Comparison of ENCODE assay signal across 19 mouse cellular contexts in the genomic region with DNA sequence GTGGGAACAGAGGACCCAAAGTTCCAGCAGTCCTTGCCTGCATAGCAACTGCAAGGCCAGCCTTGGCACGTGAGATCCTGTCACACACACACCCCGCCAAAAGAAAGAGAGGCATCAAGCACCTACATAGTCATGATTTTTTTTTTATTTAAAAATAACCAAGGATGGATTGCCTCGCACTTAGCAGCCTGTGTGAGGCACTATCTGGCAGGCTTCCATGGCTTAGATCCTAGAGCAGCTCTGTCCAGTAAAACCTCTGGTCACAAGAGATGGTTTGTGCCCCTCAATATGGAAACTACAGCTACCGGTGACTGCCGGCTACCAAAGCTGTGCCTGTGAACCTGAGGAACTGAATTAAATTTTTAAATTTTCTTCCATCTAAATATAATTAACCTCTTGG.
A peak's percentile ranks its signal among the peaks of the same experiment; 100 is the strongest.
DNase-seq lines count a peak whose midpoint lies in the region; ATAC-seq and TF ChIP-seq lines count a peak whose summit lies in the region.
"Had no signal": no experiment of that assay in that cellular context is flagged by ENCODE, and none has a peak within 500 bp of the region (broad histone marks: within the 10 kb centered on the region; RNA-seq: fewer than 3 reads in every experiment).

No protein-coding gene starts in this region.

- H3K4me1 ChIP-seq in heart, postnatal 0 days (ENCODE audit: control insufficient read depth, insufficient read depth), result no peaks in the 10 kb centered on the region
- H3K4me1 ChIP-seq in limb, embryonic 13.5 days, result 0 out of 2 replicates have a peak, but pooled peaks cover 5% of the 10 kb centered on the region
- H3K4me1 ChIP-seq in limb, embryonic 10.5 days, result no peaks in the 10 kb centered on the region
- H3K4me1 ChIP-seq in limb, embryonic 14.5 days (ENCODE audit: control insufficient read depth, insufficient read depth, low read length), result no peaks in the 10 kb centered on the region
- H3K4me1 ChIP-seq: embryonic facial prominence, embryonic 15.5 days; heart, embryonic 10.5 days had no signal

- no peaks in the 10 kb centered on the region for H3K36me3 ChIP-seq in heart, postnatal 0 days (replicated peaks; ENCODE audit: control insufficient read depth, insufficient read depth, low read length)
- no peaks in the 10 kb centered on the region for H3K36me3 ChIP-seq in limb, embryonic 13.5 days
- no peaks in the 10 kb centered on the region for H3K36me3 ChIP-seq in limb, embryonic 10.5 days
- H3K36me3 ChIP-seq in limb, embryonic 14.5 days (ENCODE audit: control insufficient read depth, insufficient read depth, low read length), result no peaks in the 10 kb centered on the region
- H3K36me3 ChIP-seq: embryonic facial prominence, embryonic 15.5 days; forebrain, embryonic 10.5 days; heart, embryonic 10.5 days; hindbrain, embryonic 13.5 days had no signal

- DNase-seq in frontal cortex, adult 2 months (ENCODE audit: extremely low spot score in 1 of 2, low spot score in 1 of 2), result no peak
- DNase-seq in heart, postnatal 0 days (ENCODE audit: low spot score), result peak; percentile 28
- no peak for DNase-seq in heart, postnatal 25 days (ENCODE audit: low spot score)
- DNase-seq in limb, embryonic 10.5 days (ENCODE audit: low spot score), result no peak
- DNase-seq in limb, embryonic 14.5 days (ENCODE audit: low spot score), result peak; percentile 31
- no peak for DNase-seq in frontal cortex, postnatal 14 days (ENCODE audit: low spot score in 2 of 2)
- DNase-seq: adrenal gland, postnatal 14 days; cerebellum, adult 18-20 months; embryo, embryonic 11 days; gastrocnemius, postnatal 14 days; kidney, adult 2 months had no signal

- no peaks in the 10 kb centered on the region for H3K27me3 ChIP-seq in heart, postnatal 0 days (ENCODE audit: control insufficient read depth, insufficient read depth, low read length)
- H3K27me3 ChIP-seq in limb, embryonic 13.5 days, result no peaks in the 10 kb centered on the region
- no peaks in the 10 kb centered on the region for H3K27me3 ChIP-seq in limb, embryonic 10.5 days (ENCODE audit: low read depth, poor library complexity, severe bottlenecking)
- H3K27me3 ChIP-seq in limb, embryonic 14.5 days (ENCODE audit: control insufficient read depth, insufficient read depth, low read length), result no peaks in the 10 kb centered on the region
- H3K27me3 ChIP-seq: embryonic facial prominence, embryonic 15.5 days; hindbrain, embryonic 13.5 days had no signal

- TF ChIP-seq CTCF in heart, postnatal 0 days (IDR thresholded peaks at IDR 0.05; ENCODE audit: low read depth), result no peak

- H3K27ac ChIP-seq in heart, postnatal 0 days (ENCODE audit: low read depth), result no peak overlapping the region
- H3K27ac ChIP-seq in limb, embryonic 13.5 days, result no peak overlapping the region
- no peak overlapping the region for H3K27ac ChIP-seq in limb, embryonic 10.5 days
- H3K27ac ChIP-seq in limb, embryonic 14.5 days (replicated peaks; ENCODE audit: low read depth, low read length), result no peak overlapping the region
- H3K27ac ChIP-seq: embryonic facial prominence, embryonic 15.5 days; forebrain, embryonic 10.5 days; heart, embryonic 10.5 days; hindbrain, embryonic 13.5 days had no signal

- no peak for TF ChIP-seq POLR2A in limb, embryonic 14.5 days (IDR thresholded peaks at IDR 0.05; ENCODE audit: borderline replicate concordance, extremely low read depth, insufficient read depth, insufficient read length)

- H3K9me3 ChIP-seq in heart, postnatal 0 days (replicated peaks; ENCODE audit: control insufficient read depth, low read length), result no peaks in the 10 kb centered on the region
- H3K9me3 ChIP-seq in limb, embryonic 13.5 days, result no peaks in the 10 kb centered on the region
- H3K9me3 ChIP-seq in limb, embryonic 10.5 days (replicated peaks), result no peaks in the 10 kb centered on the region
- no peaks in the 10 kb centered on the region for H3K9me3 ChIP-seq in limb, embryonic 14.5 days (ENCODE audit: control insufficient read depth, low read length)
- H3K9me3 ChIP-seq: embryonic facial prominence, embryonic 15.5 days; forebrain, embryonic 10.5 days; heart, embryonic 10.5 days; hindbrain, embryonic 13.5 days had no signal

- no peak for TF ChIP-seq EP300 in heart, postnatal 0 days (IDR thresholded peaks at IDR 0.05; ENCODE audit: low read depth)

- H3K4me2 ChIP-seq in heart, postnatal 0 days (ENCODE audit: low read depth, low read length), result no peak overlapping the region
- no peak overlapping the region for H3K4me2 ChIP-seq in limb, embryonic 13.5 days (replicated peaks)
- no peak overlapping the region for H3K4me2 ChIP-seq in limb, embryonic 14.5 days (replicated peaks; ENCODE audit: low read depth, low read length, severe bottlenecking)
- H3K4me2 ChIP-seq: embryonic facial prominence, embryonic 15.5 days; hindbrain, embryonic 13.5 days had no signal

- intact Hi-C loops in heart, postnatal 25 days (cut with DNase I), result no loop called here

- no peak overlapping the region for H3K9ac ChIP-seq in heart, postnatal 0 days (replicated peaks; ENCODE audit: low read depth, low read length)
- H3K9ac ChIP-seq in limb, embryonic 13.5 days, result no peak overlapping the region
- no peak overlapping the region for H3K9ac ChIP-seq in limb, embryonic 14.5 days (ENCODE audit: low read depth, low read length, severe bottlenecking)
- H3K9ac ChIP-seq: embryonic facial prominence, embryonic 15.5 days; hindbrain, embryonic 13.5 days had no signal

- peak; percentile 34; the same call in 1 of the 2 replicates for ATAC-seq in frontal cortex, adult (ENCODE audit: low TSS enrichment)
- no peak; the same call in 1 of the 2 replicates for ATAC-seq in heart, postnatal 0 days (ENCODE audit: insufficient read depth, low read depth)
- 0 out of 2 replicates have a peak, but pooled peaks have one; percentile 46 for ATAC-seq in limb, embryonic 13.5 days (ENCODE audit: low FRiP score, low read depth)
- ATAC-seq in limb, embryonic 14.5 days (ENCODE audit: low FRiP score, low read depth), result no peak; the same call in 1 of the 2 replicates
- ATAC-seq: intestine, embryonic 16.5 days had no signal

- WGBS in heart, postnatal 0 days, result 34% methylated on average over 5 of the region's 5 CpGs
- 77% methylated on average over 5 of the region's 5 CpGs for WGBS in limb, embryonic 13.5 days
- 92% methylated on average over 5 of the region's 5 CpGs for WGBS in limb, embryonic 10.5 days
- 63% methylated on average over 5 of the region's 5 CpGs for WGBS in limb, embryonic 14.5 days

- no peak overlapping the region for H3K4me3 ChIP-seq in heart, postnatal 0 days (ENCODE audit: low read depth, low read length)
- H3K4me3 ChIP-seq in limb, embryonic 13.5 days, result no peak overlapping the region
- no peak overlapping the region for H3K4me3 ChIP-seq in limb, embryonic 10.5 days
- no peak overlapping the region for H3K4me3 ChIP-seq in limb, embryonic 14.5 days (replicated peaks; ENCODE audit: low read length)
- H3K4me3 ChIP-seq: embryonic facial prominence, embryonic 15.5 days; erythroblast, embryonic 14.5 days; forebrain, embryonic 10.5 days; heart, embryonic 10.5 days; hindbrain, embryonic 13.5 days had no signal

Comparison
In these comparisons a context has a peak if more than half of its experiments do, and no peak if none do; other contexts are left out.
1. ATAC-seq: peak in frontal cortex, adult (single experiment) and limb, embryonic 13.5 days (single experiment); none in heart, postnatal 0 days (single experiment) and limb, embryonic 14.5 days (single experiment).
2. DNase-seq: peak in heart, postnatal 0 days (single experiment) and limb, embryonic 14.5 days (single experiment); none in frontal cortex, adult 2 months (0 of 2), heart, postnatal 25 days (single experiment), limb, embryonic 10.5 days (single experiment) and frontal cortex, postnatal 14 days (0 of 2).